Mouse (Mus musculus) ovary, postnatal 14 days (tissue): ENCODE measurements around the gene Jup.
"Not testable (repeated sequence)": the region's sequence is repeated elsewhere in the genome, so short reads cannot be mapped to it uniquely, and the experiment has no call there.

Experiments
- DNase-seq: peaks from one replicate; pipeline ENCODE4 v3.0.0; 2022; ENCODE audit warnings: low spot score

Jup gene

GRCm38 (mm10) chr11:100355972-100356818, 41.4 kb downstream of the Jup start, which contains the start of gene Hap1:
TSS of gene Hap1 (minus strand) at chr11:100356128.
- peak; percentile 65 for DNase-seq

GRCm38 (mm10) chr11:100355151-100355951, 42.2 kb downstream of the Jup start:
- no peak for DNase-seq

- no peak for DNase-seq
Measured at GRCm38 (mm10) chr11:100352076-100352857, 45.3 kb downstream of the Jup start.

- DNase-seq: no peak
Measured at GRCm38 (mm10) chr11:100344269-100344668, 53.3 kb downstream of the Jup start.

- no peak for DNase-seq
Measured at GRCm38 (mm10) chr11:100335731-100336130, 61.8 kb downstream of the Jup start.

GRCm38 (mm10) chr11:100333944-100334457, 63.6 kb downstream of the Jup start, which contains the start of gene Gast:
TSS of gene Gast (plus strand) at chr11:100334407.
- no peak for DNase-seq

GRCm38 (mm10) chr11:100332766-100333515, 64.6 kb downstream of the Jup start:
- DNase-seq: no peak

GRCm38 (mm10) chr11:100330816-100331375, 66.7 kb downstream of the Jup start:
- not testable (repeated sequence) for DNase-seq

GRCm38 (mm10) chr11:100330235-100330634, 67.3 kb downstream of the Jup start:
- no peak for DNase-seq

GRCm38 (mm10) chr11:100327761-100328160, 69.8 kb downstream of the Jup start:
- DNase-seq: no peak

GRCm38 (mm10) chr11:100327316-100327715, 70.2 kb downstream of the Jup start:
- DNase-seq: no peak

GRCm38 (mm10) chr11:100325062-100325629, 72.4 kb downstream of the Jup start:
- no peak for DNase-seq

- peak; percentile 37 for DNase-seq
Measured at GRCm38 (mm10) chr11:100323578-100323977, 74.0 kb downstream of the Jup start.

- DNase-seq: no peak
Measured at GRCm38 (mm10) chr11:100322591-100323258, 74.8 kb downstream of the Jup start.

- not testable (repeated sequence) for DNase-seq
Measured at GRCm38 (mm10) chr11:100321479-100322305, 75.9 kb downstream of the Jup start.

GRCm38 (mm10) chr11:100320701-100321410, 76.7 kb downstream of the Jup start:
- not testable (repeated sequence) for DNase-seq

GRCm38 (mm10) chr11:100320172-100320630, 77.4 kb downstream of the Jup start:
- DNase-seq: peak; percentile 90
